In the genomic region with DNA sequence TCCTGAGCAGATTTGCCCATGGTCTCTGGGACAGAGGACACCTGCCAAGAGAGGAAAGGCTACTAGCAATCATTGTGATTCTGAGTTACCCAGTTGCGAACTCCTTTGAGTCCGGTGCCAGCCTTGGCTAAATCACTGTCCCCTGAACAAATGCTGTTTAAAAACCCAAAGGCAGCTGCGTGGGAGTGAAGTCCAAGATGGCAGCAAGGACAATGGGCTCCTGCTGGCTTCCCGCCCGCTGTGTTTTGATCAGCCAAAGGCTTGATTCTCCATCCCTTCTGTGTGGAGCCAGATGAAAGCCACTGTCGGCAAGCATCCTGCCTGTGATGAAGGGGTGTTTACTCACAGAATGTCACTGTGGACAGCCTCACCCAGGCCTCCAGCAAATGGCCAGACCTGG, we compare ENCODE assay signal across 10 mouse cellular contexts.
DNase-seq lines count a peak whose midpoint lies in the region; ATAC-seq and TF ChIP-seq lines count a peak whose summit lies in the region.
"Had no signal": no experiment of that assay in that cellular context is flagged by ENCODE, and none has a peak within 500 bp of the region (broad histone marks: within the 10 kb centered on the region; RNA-seq: fewer than 3 reads in every experiment).

No protein-coding gene starts in this region.

- TF ChIP-seq POLR2A in brain, embryonic 14.5 days (IDR thresholded peaks at IDR 0.05; ENCODE audit: borderline replicate concordance, extremely low read depth, insufficient read depth, insufficient read length, poor library complexity, severe bottlenecking) = no peak

- no peak overlapping the region for H3K27ac ChIP-seq in layer of hippocampus, adult 2 months
- H3K27ac ChIP-seq in midbrain, embryonic 10.5 days (replicated peaks) = peak overlapping the region; percentile 69
- no peak overlapping the region for H3K27ac ChIP-seq in heart, embryonic 11.5 days (ENCODE audit: low read depth, low read length)
- H3K27ac ChIP-seq: embryonic facial prominence, embryonic 12.5 days; macrophage had no signal

- H3K4me3 ChIP-seq in layer of hippocampus, adult 2 months = no peak overlapping the region
- no peak overlapping the region for H3K4me3 ChIP-seq in midbrain, embryonic 10.5 days
- no peak overlapping the region for H3K4me3 ChIP-seq in heart, embryonic 11.5 days (ENCODE audit: low read depth, low read length)
- H3K4me3 ChIP-seq: embryonic facial prominence, embryonic 12.5 days had no signal

- no peak overlapping the region for H3K9ac ChIP-seq in heart, embryonic 11.5 days (ENCODE audit: low read depth, low read length)
- H3K9ac ChIP-seq: embryonic facial prominence, embryonic 12.5 days had no signal

- H3K4me1 ChIP-seq in midbrain, embryonic 10.5 days = peaks cover 45% of the 10 kb centered on the region
- H3K4me1 ChIP-seq in heart, embryonic 11.5 days (ENCODE audit: control insufficient read depth, insufficient read depth, low read length) = no peaks in the 10 kb centered on the region
- H3K4me1 ChIP-seq: embryonic facial prominence, embryonic 12.5 days had no signal

- H3K4me2 ChIP-seq in heart, embryonic 11.5 days = no peak overlapping the region
- H3K4me2 ChIP-seq: embryonic facial prominence, embryonic 12.5 days had no signal

- peaks cover 10% of the 10 kb centered on the region for H3K27me3 ChIP-seq in midbrain, embryonic 10.5 days (ENCODE audit: low read depth, poor library complexity, severe bottlenecking)
- peaks cover 5% of the 10 kb centered on the region; the same call in 1 of the 2 replicates for H3K27me3 ChIP-seq in heart, embryonic 11.5 days (ENCODE audit: control insufficient read depth, insufficient read depth, low read length)

- no peak for ATAC-seq in heart, embryonic 11.5 days (replicated peaks; ENCODE audit: insufficient number of reproducible peaks, low FRiP score, low TSS enrichment)
- ATAC-seq: inflammation-experienced regulatory T-cells, adult 6 months had no signal

- H3K9me3 ChIP-seq in midbrain, embryonic 10.5 days (replicated peaks) = no peaks in the 10 kb centered on the region
- H3K9me3 ChIP-seq in heart, embryonic 11.5 days (replicated peaks; ENCODE audit: control insufficient read depth, low read length) = no peaks in the 10 kb centered on the region
- H3K9me3 ChIP-seq: embryonic facial prominence, embryonic 12.5 days had no signal

- H3K36me3 ChIP-seq in midbrain, embryonic 10.5 days = no peaks in the 10 kb centered on the region
- H3K36me3 ChIP-seq in heart, embryonic 11.5 days (ENCODE audit: control insufficient read depth, insufficient read depth, low read length) = no peaks in the 10 kb centered on the region
- H3K36me3 ChIP-seq: embryonic facial prominence, embryonic 12.5 days had no signal

- TF ChIP-seq CTCF in brain, embryonic 14.5 days (IDR thresholded peaks at IDR 0.05; ENCODE audit: borderline replicate concordance, extremely low read depth, insufficient read depth, insufficient read length) = no peak
- no peak for TF ChIP-seq CTCF in layer of hippocampus, adult 2 months (conservative IDR thresholded peaks at IDR 0.05)

- DNase-seq in R1 (ENCODE audit: low read depth, low spot score) = peak; percentile 9
- peak; percentile 91 for DNase-seq in brain, embryonic 14.5 days (ENCODE audit: low read depth)
- DNase-seq in layer of hippocampus, adult 2 months (ENCODE audit: low spot score in 2 of 2) = peak; percentile 30 to 57
- DNase-seq in midbrain, embryonic 10.5 days (ENCODE audit: low spot score) = peak; percentile 46
- DNase-seq in spleen, postnatal 10 days (ENCODE audit: low spot score in 2 of 2) = no peak
- DNase-seq in spleen, adult 18-20 months = no peak

- WGBS in midbrain, embryonic 10.5 days = 38% methylated on average over 6 of the region's 6 CpGs
- WGBS in heart, embryonic 11.5 days (ENCODE audit: insufficient replicate concordance) = 63% methylated on average over 6 of the region's 6 CpGs

Comparison
In these comparisons a context has a peak if more than half of its experiments do, and no peak if none do; other contexts are left out.
1. DNase-seq: peak in R1 (single experiment), brain, embryonic 14.5 days (single experiment), layer of hippocampus, adult 2 months (2 of 2) and midbrain, embryonic 10.5 days (single experiment); none in spleen, postnatal 10 days (0 of 2) and spleen, adult 18-20 months (0 of 2).